Mouse (Mus musculus) ES-E14 (cell line): ENCODE results near the gene Nudt22. TPM values are rescaled to one million over a fixed set of nuclear protein-coding genes. Genes with fewer than 3 reads are reported as not detected.

Experiments used
- DNase-seq: peaks from one replicate; pipeline ENCODE4 v3.0.0-alpha.2; 2013; ENCODE audit warnings: low read depth, low spot score
- H3K27ac ChIP-seq: 2 replicates; pipeline ENCODE4 v1.5.1; 2012; ENCODE audit warnings: low read depth, mild to moderate bottlenecking, low read length, moderate library complexity, mixed read lengths; ENCODE audit not compliant: poor library complexity, insufficient read depth, severe bottlenecking
- H3K36me3 ChIP-seq: 2 replicates; pipeline ENCODE4 v1.6.1; 2012; ENCODE audit warnings: mild to moderate bottlenecking, low read length, moderate library complexity, mixed read lengths; ENCODE audit not compliant: control insufficient read depth, poor library complexity, insufficient read depth, severe bottlenecking
- H3K4me1 ChIP-seq, 2 experiments: fragments of 150-350 bp in 1 of 2; sonication (generic) in 1 of 2; 2 replicates each; pipeline ENCODE4 v1.6.1; 2012; ENCODE audit warnings: low read length in 2 of 2, mild to moderate bottlenecking in 1 of 2, mixed read lengths in 1 of 2; ENCODE audit not compliant: control insufficient read depth in 2 of 2, insufficient read depth in 2 of 2, poor library complexity in 1 of 2
- H3K4me3 ChIP-seq, 2 experiments: fragments of 150-350 bp in 1 of 2; sonication (generic) in 1 of 2; 2 replicates each; pipeline ENCODE4 v1.5.1; 2012; ENCODE audit warnings: low read length in 2 of 2, low read depth in 1 of 2, mild to moderate bottlenecking in 1 of 2, mixed read lengths in 1 of 2; ENCODE audit not compliant: insufficient read depth in 1 of 2, poor library complexity in 1 of 2, severe bottlenecking in 1 of 2
- H3K9ac ChIP-seq: 2 replicates; pipeline ENCODE4 v1.6.1; 2012; ENCODE audit warnings: low read depth, mild to moderate bottlenecking, low read length, mixed read lengths; ENCODE audit not compliant: poor library complexity, insufficient read depth, severe bottlenecking
- H3K9me3 ChIP-seq: fragments of 150-350 bp; sonication (generic); 2 replicates; pipeline ENCODE4 v1.6.1; 2012; ENCODE audit warnings: low read depth, mild to moderate bottlenecking, low read length; ENCODE audit not compliant: control insufficient read depth, insufficient read depth
- CHD2 ChIP-seq: IDR thresholded peaks from 2 replicates; pipeline ENCODE4 v1.6.1; 2014; ENCODE audit warnings: mild to moderate bottlenecking, low read depth, low read length, inconsistent platforms
- HCFC1 ChIP-seq: IDR thresholded peaks from 2 replicates; pipeline ENCODE4 v1.6.1; 2012; ENCODE audit warnings: low read length, inconsistent platforms, borderline replicate concordance; ENCODE audit not compliant: insufficient read depth
- MAFK ChIP-seq: IDR thresholded peaks from 2 replicates; pipeline ENCODE4 v1.6.1; 2014; ENCODE audit warnings: mild to moderate bottlenecking, low read depth, low read length, inconsistent platforms; ENCODE audit not compliant: insufficient read depth
- ZC3H11A ChIP-seq: IDR thresholded peaks from 2 replicates; pipeline ENCODE4 v1.6.1; 2012; ENCODE audit warnings: low read depth, mild to moderate bottlenecking, inconsistent platforms, low read length, borderline replicate concordance
- ZNF384 ChIP-seq: IDR thresholded peaks from 2 replicates; pipeline ENCODE4 v1.6.1; 2012; ENCODE audit warnings: low read depth, low read length, inconsistent platforms
- in situ Hi-C, 2 experiments: fragments of 600-800 bp; cut with MboI; formaldehyde crosslinking; loops; one replicate each; pipeline ENCODE4 v1.15.1; 2025; ENCODE audit warnings: low sequenced_read_pairs in 2 of 2, inconsistent platforms in 1 of 2; ENCODE audit not compliant: unreplicated experiment in 2 of 2
- total RNA-seq: library from RNA; depleted of rRNA; stranded (reverse); fragments of 300-350 nt; gene quantifications from 2 replicates; pipeline ENCODE4 v1.2.3, GENCODE M21; 2012

Nudt22 gene
- total RNA-seq, 1 experiment = 12.7 TPM

DNA sequence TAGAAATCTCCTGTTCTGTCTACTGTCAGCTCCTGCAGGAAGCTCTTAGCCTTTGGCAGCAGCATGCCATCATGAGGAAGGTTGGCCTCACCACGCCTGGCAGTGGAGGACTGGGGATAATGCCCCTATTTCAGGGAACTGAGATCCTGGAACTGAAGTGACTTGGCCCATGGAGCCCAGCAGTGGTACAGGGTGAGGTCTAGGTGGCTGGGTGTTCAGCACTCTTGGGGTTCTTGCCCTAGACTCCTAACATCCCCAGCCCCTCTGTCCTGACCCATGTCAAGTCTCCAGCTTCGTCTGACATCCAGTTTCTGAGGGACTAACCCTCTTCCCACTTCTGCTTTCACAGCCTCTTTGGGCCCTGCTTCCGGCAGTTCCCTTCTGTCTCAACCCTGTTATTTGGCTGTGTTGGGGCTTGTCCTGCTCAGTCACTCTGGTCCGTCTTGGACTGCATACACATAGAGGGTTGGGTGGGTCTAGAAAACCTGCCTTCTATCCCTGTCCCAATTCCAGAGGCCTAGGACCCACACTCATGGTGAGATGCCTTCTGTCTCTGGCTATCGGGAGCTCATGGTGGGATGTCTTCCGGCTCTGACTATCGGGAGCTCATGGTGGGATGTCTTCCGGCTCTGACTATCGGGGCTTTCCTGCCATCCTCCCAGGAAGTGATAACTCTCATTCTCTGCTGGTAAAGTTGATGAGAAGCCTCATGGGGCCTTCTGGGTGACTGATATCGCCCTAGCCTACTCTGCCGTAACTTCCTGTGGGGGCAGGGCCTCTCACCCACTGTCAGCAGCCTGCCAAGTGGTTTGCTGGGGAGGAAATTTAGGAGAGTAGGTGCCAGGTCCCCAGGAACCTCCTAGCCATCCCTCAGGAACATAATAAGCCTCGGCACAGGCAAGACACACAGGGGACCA lies 21.9 kb upstream of the Nudt22 start:
- no peak overlapping the region for H3K4me3 ChIP-seq
- in situ Hi-C loops = no loop called here
- no peaks in the 10 kb centered on the region for H3K9me3 ChIP-seq
- TF ChIP-seq CHD2 = no peak
- no peak for TF ChIP-seq MAFK
- no peak for TF ChIP-seq HCFC1
- TF ChIP-seq ZC3H11A = no peak
- no peak for TF ChIP-seq ZNF384
- H3K27ac ChIP-seq = no peak overlapping the region
- H3K4me1 ChIP-seq = no peaks in the 10 kb centered on the region
- peaks cover 39% of the 10 kb centered on the region for H3K36me3 ChIP-seq
- no peak for DNase-seq
- no peak overlapping the region for H3K9ac ChIP-seq

DNA sequence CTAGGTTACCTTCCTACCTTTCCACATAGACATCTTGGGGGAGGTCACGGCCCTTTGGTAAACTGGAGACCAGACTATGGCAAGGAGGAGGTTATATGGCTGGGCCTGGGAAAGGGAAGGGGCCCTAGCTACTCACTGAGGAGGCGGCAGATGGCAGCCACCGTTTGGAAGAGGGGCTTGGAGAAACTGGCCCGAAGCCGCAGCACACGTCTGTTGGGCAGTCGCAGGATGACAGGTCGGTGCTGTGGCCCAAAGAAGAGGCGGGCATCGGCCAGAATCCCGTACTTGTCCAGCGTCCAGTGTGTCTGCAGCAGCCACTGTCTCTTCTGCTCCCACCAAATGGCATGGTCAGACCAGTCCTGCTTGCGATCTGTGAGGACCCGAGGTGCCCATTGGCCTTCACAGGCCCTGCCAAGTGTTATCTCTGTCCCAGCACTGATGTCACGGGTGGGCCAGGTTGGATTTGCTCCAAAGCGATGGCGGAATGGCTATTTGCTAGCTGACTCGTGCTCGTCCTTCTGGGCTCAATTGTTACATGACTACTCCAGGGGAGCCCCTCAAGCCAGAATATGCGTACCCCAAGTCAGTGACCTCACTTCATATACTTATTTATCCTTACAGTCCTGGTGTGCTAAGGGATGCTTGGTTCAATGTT lies 18.7 kb upstream of the Nudt22 start:
- Histone ChIP-seq H3K4me1 (no peaks in the 10 kb centered on the region), H3K36me3 (peaks cover 11% of the 10 kb centered on the region), H3K9me3 (no peaks in the 10 kb centered on the region), H3K9ac (no peak overlapping the region), H3K4me3 (no peak overlapping the region), H3K27ac (no peak overlapping the region)
- no peak for DNase-seq
- no peak for TF ChIP-seq ZNF384
- no peak for TF ChIP-seq HCFC1
- no peak for TF ChIP-seq MAFK
- no peak for TF ChIP-seq ZC3H11A
- no peak for TF ChIP-seq CHD2
- in situ Hi-C loops = no loop called here

DNA sequence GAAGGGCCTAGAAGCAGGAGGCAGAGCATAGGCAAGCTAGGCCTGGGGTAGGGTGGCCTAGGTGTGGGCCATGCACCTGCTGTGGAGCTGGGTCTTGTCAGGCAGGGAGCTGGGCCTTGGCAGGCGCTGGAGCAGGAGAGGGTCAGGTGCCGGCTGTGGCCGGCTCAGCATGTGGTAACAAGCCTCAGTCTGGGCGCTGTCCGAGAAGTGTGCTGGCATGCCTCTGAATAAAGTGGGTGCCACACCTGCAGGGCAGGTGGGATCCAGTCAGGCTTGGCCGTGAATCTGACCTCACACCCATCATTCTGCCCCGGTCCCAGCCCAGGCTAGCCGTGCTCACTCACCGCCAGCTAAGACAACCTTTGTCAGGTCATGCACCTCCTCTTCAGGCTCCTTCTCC lies 18.1 kb upstream of the Nudt22 start:
- no peak for DNase-seq
- no peak overlapping the region for H3K27ac ChIP-seq
- H3K4me1 ChIP-seq = no peaks in the 10 kb centered on the region
- TF ChIP-seq ZNF384 = no peak
- no peak for TF ChIP-seq MAFK
- no peak for TF ChIP-seq HCFC1
- no peak for TF ChIP-seq CHD2
- no peak for TF ChIP-seq ZC3H11A
- H3K9me3 ChIP-seq = no peaks in the 10 kb centered on the region
- H3K36me3 ChIP-seq = peaks cover 5% of the 10 kb centered on the region; the same call in 1 of the 2 replicates
- in situ Hi-C loops = no loop called here
- H3K4me3 ChIP-seq = no peak overlapping the region
- no peak overlapping the region for H3K9ac ChIP-seq

GRCm38 (mm10) chr19:7012426-7012825 lies 16.5 kb upstream of the Nudt22 start:
- TF ChIP-seq ZC3H11A (no peak), ZNF384 (no peak), CHD2 (no peak), MAFK (no peak), HCFC1 (no peak)
- no peak overlapping the region for H3K4me3 ChIP-seq
- no peaks in the 10 kb centered on the region for H3K4me1 ChIP-seq
- in situ Hi-C loops = no loop called here
- H3K27ac ChIP-seq = no peak overlapping the region
- H3K36me3 ChIP-seq = no peaks in the 10 kb centered on the region
- H3K9ac ChIP-seq = no peak overlapping the region
- DNase-seq = no peak
- H3K9me3 ChIP-seq = no peaks in the 10 kb centered on the region
